Mouse (Mus musculus) G1E (cell line): Measurements from ENCODE around the gene Dcdc2b.

Source experiments
- CTCF ChIP-seq: IDR thresholded peaks from 2 replicates; pipeline ENCODE4 v1.5.1; 2012; ENCODE audit warnings: low read depth, low read length, inconsistent platforms, mixed read lengths
- GATA1 ChIP-seq: IDR thresholded peaks from 2 replicates; pipeline ENCODE4 v1.6.1; 2012; ENCODE audit warnings: borderline replicate concordance, low read length, inconsistent platforms, mixed read lengths

GRCm38 (mm10) chr4:129573430-129573829, 40.6 kb downstream of the Dcdc2b start, which contains the start of gene Lck:
- TF ChIP-seq CTCF: no peak
- no peak for TF ChIP-seq GATA1
